Mouse (Mus musculus): ENCODE measurements around the gene Ncam2.
"Not testable (repeated sequence)": the region's sequence is repeated elsewhere in the genome, so short reads cannot be mapped to it uniquely, and the experiment has no call there.

Gene Ncam2

DNA sequence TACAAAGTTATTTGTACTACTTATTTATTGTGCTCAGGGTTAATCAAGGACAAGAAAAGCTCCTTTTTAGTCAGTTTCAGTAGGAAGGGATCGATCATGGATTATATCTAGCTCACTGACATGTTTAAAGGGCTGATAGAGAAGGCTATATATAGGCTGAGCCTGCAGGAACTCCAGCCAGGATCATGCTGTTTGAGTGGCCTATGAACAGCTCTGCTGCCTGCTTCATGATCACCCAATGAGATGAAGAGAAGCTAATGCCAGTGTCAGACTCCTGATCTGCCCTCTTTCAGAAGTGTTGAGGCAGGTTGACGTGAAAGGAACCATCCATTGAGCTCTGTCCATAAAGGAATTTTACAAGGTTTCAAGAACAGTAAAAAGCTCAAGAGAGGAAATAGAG is 103.3 kb downstream of the Ncam2 start:
- DNase-seq = no peak

DNA sequence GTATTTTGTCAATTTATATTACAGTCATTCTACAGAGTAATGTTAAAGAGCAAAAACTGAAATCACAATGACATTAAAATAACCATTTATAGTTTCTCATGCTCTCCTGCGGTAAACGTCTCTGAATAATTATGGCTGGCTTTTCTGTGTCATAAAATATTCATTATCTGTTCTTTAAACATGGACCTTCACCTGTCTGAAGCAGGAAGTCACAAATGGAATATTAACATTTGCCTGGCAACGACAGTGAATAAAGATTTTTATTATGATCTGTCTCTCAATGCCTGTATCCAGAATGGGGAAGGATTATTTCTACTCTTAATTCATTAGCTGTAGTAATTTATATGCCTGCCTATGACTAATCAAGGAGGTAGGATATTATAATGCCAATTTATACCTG is 108.7 kb downstream of the Ncam2 start:
- no peak for DNase-seq

DNA sequence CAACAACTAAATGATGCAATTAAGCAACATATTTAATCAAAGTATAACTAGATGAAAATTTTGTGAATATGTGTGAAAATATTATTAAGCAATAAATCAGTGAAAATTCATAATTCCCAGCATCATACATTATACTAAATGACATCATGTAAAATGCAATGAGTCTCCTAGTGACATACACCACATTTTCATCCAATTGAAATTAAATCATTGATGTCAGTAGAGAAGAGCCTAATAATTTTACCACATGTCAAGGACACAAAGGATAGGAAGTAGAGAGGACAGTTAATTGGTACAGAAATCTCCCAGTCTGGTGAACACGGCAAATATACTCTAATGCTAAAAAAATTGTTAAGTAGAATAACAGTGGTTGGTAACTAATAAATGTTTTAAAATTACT is 118.5 kb downstream of the Ncam2 start:
- DNase-seq = no peak

DNA sequence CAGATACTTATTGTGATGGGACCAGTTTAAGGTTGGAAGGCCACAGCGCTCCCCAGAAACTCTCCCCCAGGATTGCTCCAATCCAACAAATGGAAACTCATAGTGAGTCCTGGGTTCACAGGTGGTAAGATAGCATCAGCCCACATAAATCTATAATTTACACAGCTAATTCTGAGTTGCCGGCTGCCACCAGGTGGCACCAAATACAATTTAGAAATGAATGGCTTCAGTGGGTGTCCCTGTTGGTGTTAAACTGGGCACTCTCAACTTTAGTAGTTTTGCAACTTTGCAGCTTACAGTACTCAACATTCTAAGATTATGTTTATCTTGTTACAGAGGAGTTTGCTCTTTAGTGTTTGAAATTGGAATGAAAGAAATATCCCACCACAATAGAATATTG is 130.0 kb downstream of the Ncam2 start:
- DNase-seq = peak; percentile 28

DNA sequence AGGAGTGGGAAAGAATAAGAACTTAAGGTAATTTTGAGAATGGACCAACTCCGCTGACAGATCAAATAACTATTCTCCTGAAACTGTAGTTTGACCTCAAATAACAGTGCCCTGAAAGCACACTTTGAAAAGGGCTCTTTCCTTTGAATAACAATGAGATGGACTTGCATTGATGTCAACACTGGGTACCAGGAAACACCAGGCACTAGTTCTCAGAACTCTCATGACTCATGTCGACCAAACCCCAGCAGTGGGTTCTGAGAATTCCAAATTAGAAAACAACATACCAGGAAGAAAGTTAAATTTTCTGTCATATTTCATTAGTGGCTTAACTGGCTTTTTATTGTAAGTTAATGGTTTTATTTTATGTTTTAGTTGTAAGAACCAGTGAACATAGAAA is 165.4 kb downstream of the Ncam2 start:
- DNase-seq = no peak

DNA sequence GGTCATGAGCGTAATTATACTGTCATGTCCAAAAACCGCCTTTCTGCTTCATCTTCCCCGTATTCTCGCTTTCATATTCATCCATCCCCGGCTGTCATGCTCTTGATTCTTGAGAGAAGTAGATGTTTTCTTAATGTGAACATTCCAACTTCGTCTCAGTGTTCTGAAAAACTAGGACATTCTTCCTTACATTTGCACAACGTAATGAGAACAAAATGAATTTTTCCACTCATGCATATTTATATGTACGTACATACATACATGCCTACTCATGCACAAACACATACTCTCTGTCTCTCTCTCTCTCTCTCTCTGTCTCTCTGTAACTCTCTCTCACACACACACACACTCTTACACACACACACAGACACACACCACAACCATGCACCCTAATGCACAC is 173.7 kb downstream of the Ncam2 start:
- DNase-seq = no peak

DNA sequence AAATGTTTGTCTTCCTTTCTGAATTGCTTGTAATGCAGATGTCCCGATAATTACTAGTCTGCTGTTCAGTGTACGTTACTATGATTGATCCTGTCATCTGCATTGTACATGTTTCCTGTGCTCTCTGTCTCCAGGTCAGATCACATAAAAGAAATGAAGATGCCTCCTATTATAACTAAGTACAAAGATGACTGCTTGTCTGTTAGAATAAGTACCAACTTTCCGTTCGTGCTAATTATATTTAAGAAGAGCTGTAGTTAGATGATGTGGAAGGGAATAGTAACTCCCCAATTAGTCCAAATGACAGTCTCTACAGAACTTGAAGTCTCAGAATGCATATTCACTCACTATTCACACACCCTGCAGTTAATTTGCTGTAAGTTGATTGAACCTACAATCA is 179.9 kb downstream of the Ncam2 start:
- no peak for DNase-seq

DNA sequence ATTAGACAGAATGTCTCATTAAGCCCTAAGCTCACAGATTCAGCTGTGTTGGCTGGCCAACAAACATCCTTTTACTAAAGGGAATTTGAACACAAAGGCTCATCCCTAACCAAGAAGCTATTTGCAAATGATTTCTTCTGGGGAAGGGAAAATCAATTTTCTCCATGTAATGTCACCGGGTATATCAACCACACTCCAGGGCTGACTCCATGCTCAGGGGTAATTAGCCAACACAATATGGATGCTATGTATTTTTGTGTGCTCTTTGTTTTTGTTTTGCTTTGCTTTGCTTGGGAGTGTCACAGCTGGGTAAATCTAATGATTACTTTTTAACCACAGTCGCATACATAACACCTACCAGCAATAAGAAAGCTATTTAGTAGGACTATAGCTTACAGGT is 188.1 kb downstream of the Ncam2 start:
- no peak for DNase-seq

DNA sequence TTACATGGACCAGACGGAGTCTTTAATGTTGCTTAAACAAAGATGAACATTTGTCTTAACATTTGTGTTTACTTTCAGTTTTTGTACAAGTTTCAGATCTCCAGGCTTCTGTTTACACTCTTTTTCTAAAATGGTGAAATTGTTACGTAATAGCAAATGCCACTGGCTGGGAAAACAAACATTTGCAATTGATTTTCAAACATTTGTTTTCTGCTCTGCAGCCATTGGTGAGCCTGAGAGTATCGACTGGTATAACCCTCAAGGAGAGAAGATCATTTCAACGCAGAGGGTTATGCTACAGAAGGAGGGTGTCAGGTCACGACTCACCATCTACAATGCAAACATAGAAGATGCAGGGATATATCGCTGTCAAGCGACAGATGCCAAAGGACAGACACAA is 234.1 kb downstream of the Ncam2 start:
- no peak for DNase-seq

DNA sequence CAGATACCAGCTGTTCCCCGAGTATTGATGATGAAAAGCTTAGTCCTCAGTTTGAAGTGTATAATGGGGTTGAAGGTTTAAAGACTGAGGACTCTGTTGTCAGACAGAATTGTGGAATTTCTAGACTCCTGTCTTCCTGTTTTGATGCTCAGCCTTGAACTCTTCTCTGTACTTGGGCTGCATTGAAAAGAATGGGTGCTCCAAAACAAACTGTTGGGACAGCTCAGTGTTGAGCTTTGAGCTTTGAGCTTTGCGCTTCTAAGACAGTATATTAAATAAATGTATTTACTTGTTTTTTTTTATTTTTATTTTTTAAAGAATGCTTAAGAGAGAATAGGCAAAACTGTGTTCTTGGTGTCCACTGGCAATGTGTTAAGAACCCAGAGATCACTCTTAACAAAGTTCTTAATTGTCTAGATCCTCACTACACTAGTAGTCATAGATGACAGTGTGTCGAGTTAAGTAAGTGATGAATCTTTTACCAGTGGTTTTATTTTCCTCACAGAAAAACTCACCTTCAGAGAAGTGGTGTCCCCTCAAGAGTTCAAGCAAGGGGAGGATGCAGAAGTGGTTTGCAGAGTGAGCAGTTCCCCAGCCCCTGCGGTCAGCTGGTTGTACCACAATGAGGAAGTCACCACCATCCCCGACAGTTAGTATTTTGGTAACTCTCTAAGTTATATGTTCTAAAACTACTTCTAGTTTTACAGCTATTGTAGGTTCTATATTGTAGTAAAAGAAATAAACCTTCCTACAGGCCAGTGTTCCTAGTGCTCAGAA is 236.8 kb downstream of the Ncam2 start:
- no peak for DNase-seq

DNA sequence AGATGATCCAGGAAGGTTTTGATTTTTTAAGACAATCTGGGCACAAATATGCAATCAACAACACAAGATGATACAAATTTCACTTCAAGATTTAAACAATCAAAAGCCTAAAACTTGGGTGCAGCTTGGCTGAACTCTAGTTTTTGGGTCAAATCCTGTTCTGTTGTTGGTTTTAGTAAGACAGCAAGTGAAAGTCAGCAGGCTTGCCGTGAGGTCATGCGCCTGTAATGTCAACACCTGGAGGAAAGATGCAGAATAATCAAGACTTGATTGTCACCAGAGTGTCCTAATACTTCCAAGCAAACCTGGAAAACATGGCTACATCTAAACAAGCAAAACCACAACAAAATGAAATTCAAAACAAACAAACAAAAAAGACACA is 237.4 kb downstream of the Ncam2 start:
- no peak for DNase-seq

DNA sequence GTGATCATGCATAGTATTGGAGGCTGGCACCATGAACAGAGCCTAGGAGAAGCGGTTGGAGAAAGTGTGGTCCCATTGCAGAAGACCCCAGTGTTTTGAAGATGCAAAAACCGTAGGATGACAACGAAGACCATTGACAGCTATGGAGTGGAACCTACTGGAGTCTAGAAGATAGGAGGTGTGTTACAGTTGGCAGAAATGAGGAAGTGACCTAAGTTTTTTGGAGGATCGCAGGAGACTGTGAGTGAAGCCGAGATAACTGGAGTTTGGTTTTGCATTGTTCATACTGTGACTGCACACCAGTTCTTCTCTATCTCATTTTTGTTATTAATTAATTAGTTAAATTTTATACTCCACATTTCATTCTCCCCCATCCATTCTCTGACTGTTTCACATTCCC is 250.4 kb downstream of the Ncam2 start:
- no peak for DNase-seq

DNA sequence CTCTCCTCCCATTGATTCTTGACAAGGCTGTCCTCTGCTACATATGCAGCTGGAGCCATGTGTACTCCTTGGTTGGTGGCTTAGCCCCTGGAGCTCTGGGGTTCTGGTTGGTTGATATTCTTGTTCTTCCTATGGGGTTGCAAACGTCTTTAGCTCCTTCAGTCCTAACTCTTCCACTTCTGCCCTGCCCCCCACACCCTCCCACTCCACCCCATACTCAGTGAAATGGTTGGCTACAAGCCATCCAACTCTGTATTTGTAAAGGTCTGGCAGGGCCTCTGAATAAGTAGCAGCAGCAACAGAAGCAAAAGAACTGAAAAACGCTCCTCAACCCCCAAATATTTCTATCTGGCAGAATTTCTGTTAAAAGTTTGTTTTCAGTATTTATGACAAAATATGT is 252.5 kb downstream of the Ncam2 start:
- DNase-seq = no peak

DNA sequence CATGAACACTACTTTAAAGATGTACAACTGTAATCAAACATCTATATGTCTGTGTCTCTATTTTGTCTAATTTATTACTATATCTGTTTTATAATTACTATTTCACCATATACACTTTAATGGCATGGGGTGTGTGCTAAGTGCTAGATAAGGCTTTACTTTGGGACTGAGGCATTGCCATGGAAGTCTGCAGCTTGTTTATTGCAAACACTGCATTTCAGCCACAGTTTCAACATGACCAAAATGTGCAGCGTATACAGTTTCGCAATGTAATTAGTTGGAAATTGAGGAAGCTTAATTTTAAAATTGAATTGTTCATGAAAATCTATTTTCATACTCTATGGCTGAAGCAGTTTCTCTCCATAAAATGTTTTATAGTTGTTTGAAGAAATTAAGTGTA is 254.0 kb downstream of the Ncam2 start:
- DNase-seq = no peak

DNA sequence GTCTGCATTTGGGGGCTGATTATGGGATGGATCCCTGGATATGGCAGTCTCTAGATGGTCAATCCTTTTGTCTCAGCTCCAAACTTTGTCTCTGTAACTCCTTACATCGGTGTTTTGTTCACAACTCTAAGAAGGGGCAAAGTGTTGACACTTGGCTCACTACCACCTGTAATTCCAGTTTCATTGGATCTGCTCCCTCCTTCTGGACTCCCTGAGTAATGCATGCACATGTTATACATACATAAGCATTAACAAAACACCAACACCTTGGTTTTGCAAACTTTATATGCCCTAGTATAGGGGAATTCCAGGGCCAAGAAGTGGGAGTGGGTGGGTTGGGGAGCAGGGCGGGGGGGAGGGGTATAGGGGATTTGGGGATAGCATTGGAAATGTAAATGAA is 262.2 kb downstream of the Ncam2 start:
- not testable (repeated sequence) for DNase-seq

DNA sequence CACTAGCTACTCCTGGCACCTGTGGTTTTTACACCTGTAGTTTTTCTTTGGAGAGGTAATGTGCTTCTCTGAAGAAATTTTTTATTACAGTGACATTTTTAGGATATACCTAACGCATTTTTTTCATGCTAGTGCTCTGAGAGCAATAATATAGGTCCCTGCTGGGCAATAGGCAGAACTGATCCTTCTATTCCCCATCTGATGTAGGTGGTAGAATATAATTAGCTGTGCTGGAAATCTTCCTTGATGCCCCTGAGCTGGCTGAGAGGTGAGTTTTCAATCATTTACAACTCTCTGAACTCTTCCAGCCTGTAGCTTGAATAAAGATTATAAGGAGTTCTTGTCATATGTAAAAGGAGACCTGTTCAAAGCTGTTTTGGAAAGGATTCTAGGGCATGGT is 272.4 kb downstream of the Ncam2 start:
- DNase-seq = no peak

DNA sequence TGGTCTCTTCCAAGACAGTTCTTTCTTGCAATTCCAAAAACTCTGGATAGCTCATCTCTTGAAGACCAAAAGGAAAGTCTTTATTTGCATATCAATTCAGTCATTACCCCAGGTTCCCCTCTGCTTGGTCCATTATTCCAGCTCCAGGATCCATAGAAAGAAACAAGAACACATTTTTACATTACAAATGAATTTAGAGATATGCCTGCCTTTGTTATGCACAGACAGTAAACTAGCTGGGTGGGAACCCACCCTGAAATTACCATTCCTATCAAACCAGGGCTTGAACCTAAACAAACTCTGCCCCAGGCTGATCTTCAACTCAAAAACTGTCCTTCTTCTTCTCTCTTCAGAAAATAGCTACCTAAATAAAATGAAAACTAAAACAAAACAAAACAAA is 280.6 kb downstream of the Ncam2 start:
- no peak for DNase-seq

DNA sequence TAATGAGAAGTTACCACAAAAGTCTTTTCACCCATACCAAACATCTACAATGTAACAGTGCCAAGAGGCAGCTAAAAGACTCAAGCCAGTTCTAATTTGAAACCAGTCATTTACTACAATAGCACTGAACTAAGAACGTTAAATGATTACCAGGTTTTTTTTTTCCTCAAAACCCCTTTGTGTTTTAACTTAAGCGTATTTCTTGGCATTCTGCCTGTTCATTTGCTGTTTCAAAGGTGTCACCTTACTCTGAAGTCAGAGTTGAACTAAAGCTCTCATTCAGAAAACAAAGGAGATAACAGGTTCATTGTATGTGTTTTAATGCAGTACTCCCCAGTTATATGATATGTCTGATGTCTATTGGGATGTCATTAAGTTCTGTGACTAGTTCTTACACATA is 295.6 kb downstream of the Ncam2 start:
- no peak for DNase-seq

DNA sequence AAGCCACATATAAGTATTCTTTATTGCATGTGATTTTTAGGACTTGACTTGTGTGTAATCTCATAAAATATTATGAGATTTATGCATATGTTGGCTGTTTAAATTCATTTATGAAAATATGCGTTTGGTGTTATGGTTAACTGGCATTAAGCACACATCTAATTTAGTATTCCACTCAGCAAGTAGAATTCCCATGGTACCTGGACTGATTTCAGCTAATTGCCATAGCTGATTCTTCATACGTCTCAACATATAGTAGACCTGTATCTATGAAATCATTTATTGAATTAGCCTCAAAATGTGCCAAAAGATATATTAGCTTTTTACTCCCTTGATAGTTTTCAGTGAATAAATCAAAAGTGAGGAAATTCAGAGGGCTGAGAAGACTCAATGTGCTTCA is 302.1 kb downstream of the Ncam2 start:
- no peak for DNase-seq

DNA sequence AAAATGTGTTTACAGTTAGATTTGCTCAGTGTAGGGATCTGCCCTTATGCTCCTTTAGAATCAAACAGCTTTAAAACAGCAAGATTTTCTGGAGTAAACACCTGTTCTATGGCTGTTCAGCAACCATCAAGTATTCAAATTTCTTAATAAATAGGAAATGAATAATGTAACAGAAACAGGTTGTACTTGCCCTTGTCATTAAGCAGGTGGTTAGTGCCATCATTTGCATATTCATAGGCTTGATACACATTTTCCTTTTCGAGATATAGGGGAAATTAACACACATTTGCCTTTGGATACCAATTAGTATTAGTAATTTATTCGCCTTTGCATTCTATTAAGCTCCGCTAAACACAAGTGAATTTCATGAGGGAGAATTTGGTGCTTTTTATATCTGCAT is 335.7 kb downstream of the Ncam2 start:
- no peak for DNase-seq

DNA sequence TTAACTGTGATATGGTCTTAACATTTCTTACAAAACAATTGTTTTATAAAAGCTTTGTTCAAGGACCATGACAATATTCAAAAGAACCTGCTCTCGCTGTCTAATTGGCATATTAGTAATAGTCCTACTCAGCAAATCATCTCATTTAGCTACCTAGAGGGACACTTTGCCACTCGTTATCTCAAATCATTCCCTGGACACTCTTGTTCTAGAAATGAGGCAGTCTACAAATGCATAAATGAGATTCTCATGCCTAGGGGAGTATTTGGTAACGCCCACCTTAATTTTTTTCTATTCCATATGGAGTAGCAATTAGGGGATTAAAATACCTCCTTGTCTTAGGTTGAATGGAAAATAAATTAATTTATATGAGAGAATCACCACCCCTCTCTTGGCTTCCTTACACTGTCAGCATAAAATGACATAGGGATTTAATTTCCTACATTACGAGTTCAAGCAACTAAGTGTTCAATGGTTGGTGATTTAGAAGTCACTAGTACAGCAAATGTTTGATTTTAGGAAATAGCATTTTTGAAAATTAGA is 387.1 kb downstream of the Ncam2 start:
- no peak for DNase-seq

DNA sequence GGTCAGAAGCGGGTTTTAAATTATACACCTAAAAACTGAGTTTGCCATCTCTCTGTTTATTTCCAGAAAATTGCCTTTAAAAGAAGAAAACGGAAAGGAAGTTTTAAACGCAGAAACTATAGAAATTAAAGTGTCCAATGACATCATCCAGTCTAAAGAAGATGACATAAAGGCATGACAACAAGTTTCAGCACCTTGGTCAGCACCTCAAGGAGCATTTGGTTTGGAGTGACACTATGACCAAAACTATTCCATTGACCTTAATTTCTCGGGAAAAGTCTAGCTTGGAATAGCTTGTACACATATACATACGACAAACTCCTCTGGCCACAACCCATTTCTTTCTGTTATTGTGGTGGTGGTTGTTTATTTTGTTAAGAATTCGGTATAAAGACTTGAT is 422.8 kb downstream of the Ncam2 start:
- DNase-seq = no peak

DNA sequence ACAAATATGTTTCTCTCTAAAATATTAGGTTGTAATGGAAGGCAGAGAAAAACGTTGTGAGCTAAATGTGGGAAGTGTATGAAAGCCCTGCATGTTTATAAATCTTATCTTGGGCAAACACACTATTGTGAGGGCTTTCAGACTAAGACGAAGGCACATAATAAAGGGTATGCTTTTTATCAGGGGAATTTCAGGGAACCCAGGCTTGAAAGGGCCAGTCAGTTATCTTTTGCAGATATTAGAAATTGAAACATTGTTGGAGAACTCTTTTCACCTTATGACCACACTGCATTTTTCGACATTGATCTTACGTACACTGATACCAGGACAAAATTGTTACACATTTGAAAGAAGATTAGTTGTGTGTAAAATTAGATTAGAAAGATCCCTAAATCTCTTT is 423.3 kb downstream of the Ncam2 start:
- DNase-seq = no peak

DNA sequence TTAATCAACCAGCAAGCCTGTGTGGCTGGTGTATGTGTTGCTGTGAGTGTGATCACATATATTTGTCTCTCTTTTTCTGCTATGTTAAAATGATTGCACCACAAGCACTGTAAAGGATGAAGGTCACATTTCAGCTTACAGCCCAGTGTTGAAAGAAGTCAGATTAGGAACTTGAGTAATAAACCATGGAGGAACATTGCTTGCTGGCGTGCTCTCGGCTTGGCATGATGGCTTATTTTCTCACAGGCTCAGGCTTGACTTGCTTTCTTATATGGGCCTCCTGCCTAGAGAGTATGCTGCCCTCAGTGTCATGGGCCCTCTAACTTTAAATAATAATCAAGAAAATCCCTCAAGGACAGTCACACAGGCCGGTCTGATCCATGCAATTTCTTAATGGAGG is 449.8 kb downstream of the Ncam2 start:
- no peak for DNase-seq

DNA sequence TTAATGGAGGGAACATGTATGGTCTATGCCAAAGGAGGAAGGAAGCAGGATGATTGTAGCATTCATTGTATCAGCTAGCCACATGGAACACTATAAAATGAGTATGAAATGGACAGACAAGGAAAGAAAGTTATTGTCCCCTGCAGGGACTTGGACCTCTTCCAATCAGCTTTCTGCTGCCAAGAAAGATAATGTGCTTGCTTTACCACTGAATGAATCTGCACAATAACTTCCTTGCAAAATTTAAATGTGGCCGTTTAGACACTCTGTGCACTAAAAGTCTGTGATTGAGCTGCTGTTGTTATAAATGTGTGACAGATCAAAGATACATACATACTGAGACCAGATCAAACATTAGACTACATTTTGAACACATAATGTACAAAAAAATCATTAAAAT is 451.1 kb downstream of the Ncam2 start:
- no peak for DNase-seq

Data from kidney, postnatal 14 days (tissue).